Comparison of ENCODE assay signal across 12 mouse cellular contexts in the genomic region with DNA sequence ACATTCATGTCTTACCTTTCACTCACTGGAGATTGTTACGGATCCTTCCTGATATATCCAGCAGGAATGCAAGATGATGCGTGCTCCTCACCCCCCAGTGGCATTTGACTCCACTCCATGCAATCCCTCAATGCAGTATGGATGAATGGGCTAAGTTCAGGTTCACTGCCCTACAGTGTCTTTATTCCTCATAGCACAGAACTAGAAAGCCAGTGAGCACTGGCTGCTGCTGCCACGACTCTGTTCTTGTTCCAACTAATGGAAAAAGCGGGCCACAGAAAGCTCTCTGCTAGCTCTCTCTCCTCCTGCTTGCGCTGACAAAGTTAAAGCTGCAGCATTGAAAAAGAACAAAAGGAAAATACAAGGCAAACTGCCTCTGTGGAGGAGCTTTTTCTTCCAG.
"Had no signal": no experiment of that assay in that cellular context is flagged by ENCODE, and none has a peak within 500 bp of the region (broad histone marks: within the 10 kb centered on the region; RNA-seq: fewer than 3 reads in every experiment).

No protein-coding gene starts in this region.

- ATAC-seq: lung, postnatal 0 days had no signal

- H3K36me3 ChIP-seq: limb, embryonic 10.5 days; liver, embryonic 15.5 days; stomach, embryonic 15.5 days had no signal

- H3K27me3 ChIP-seq: liver, embryonic 15.5 days; stomach, embryonic 15.5 days had no signal

- DNase-seq: kidney, postnatal 25 days; lung, adult 2 months; lung, postnatal 36 days; right cerebral cortex, postnatal 14 days; thymus, adult 2 months; thymus, postnatal 25 days had no signal

- H3K4me1 ChIP-seq: limb, embryonic 10.5 days; liver, embryonic 15.5 days; stomach, embryonic 15.5 days had no signal

- H3K4me2 ChIP-seq: liver, embryonic 11.5 days; liver, embryonic 15.5 days; stomach, embryonic 15.5 days had no signal

- H3K4me3 ChIP-seq: left cerebral cortex, adult 2 months; limb, embryonic 10.5 days; liver, embryonic 15.5 days; stomach, embryonic 15.5 days had no signal

- H3K27ac ChIP-seq: left cerebral cortex, adult 2 months; limb, embryonic 10.5 days; liver, embryonic 15.5 days; stomach, embryonic 15.5 days had no signal

- H3K9me3 ChIP-seq: limb, embryonic 10.5 days; liver, embryonic 15.5 days; stomach, embryonic 15.5 days had no signal

- H3K9ac ChIP-seq: liver, embryonic 15.5 days; stomach, embryonic 15.5 days had no signal
